Mouse (Mus musculus): Measurements from ENCODE around the gene Pinlyp. TPM values are rescaled to one million over a fixed set of nuclear protein-coding genes. Genes with fewer than 3 reads are reported as not detected.

Pinlyp gene
- total RNA-seq, 2 experiments from 2014 or later: not detected

DNA sequence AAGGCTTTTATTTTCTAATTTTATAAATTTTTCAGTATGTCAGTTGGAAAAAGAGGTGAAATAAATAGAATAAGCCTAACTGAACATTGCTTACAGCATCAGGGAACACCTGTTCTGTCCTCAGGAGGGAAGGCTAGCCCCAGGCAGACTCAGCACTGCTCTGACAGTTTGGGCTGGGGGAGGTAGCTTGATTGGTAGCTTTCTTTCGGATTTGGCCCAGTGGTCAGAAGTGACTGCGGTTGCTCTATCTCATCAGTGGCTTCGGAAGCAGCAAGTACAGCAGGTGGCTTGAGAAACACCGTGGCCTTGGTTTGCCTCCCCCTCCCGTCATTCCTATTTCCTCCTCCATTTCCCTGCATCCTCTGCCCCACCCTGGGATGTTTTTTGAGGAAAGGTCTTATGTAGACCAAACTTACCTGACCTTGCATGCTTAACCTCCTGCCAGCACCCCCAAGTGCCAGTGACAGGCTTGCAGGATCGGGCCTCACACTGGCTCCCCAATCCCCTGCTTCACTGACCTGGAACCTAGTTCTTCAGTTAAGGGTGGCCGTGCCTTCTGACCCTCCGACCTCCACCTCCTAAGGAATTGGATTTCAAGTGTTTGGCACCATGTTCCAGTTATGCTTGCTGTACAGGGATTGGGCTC lies 17.4 kb upstream of the Pinlyp start:
- no peak for DNase-seq

DNA sequence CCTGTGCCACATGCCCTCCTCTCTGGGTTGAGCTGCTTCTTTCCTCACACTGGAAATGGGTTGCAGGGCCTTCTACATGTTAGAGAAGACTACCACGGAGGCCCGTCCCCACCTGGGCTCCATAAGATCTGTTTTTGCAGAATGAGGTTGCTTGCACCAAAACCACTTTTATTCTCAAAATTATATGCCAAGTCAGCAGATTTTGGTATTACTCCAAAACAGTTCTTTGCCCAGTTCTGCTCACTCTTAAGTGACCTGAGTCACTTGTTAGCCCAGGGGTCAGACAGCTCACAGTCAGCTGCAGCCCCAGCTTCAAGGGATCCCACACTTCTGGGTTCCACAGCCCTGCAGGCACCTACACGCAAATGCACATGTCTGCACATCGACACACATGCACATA lies 15.5 kb upstream of the Pinlyp start:
- DNase-seq: no peak

DNA sequence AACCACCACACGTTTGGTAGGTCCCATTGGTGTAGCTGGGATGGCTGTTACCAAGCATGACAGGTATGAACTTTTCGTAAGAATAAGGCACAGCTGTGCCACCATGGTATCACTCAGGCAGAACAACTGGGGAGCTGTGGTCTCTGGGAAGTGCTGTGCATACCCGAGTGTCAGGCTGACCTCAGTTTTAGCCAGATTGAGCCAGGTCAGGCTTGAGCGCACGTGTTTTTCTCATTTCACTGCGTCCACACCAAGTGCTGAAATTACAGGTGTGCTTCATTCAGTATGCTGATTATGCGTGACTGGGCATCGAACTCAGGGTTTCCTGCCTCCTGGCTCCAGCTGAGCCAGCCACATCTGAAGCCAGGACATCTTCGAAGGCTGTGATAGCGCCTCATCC lies 9.9 kb upstream of the Pinlyp start:
- no peak for DNase-seq

DNA sequence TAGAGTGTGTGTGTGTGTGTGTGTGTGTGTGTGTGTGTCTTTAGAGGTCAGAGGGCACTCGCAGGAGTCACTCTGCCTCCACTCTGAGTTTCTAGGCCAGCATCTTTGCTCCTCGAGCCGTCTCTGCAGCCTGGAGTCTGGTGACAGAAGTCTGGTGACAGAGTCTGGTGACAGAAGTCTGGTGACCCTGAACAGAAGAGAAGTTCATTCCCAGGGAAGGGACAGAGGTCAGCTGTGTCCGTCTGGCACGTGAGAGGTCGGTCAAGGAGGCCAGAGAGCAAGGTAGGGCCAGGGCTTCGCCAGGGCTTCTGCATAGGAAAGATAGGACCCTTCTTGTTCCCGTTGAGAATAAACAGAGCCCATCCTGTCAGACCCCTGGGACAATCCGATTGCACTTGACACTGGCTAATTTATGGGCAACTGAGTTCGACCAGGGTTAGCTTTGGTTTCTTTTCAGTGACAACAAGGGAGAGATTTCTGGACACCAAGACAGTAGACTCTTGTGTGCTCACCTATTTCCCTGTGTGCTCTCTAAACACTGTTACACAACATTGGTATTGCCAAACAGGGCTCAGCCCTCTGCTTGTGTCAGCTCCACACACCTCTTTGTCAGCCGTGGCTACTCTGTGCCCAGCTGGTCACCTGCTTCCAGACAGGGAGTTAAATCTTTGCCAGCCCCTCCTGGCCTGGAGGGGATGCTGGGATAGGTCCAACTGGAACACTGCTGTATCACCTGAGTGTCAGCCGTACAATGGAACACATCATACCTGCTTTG lies 6.3 kb upstream of the Pinlyp start:
- DNase-seq: no peak

DNA sequence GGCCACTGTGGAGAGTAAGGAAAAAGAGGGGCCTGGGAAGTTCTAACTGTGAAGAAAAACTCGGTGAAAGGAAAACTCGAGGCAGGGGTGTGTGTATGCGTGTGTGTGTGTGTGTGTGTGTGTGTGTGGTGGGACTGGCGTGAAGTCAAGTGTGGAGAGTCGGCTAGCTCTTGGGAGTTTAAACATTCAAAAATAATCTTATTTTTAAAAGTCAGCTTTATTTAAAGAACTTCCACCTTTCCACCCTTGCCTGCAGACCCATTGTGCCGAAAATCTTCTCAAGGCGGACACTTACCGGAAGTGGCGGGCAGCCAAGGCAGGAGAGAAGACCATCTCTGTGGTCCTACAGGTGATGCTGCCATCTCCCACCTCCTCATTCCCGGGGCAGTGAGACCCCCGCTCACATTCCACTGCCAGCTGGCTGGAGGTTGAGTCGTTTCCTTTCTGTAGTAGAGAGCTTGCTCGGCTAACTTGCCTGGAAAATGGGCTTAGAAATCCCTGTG lies 1.7 kb upstream of the Pinlyp start:
- DNase-seq: no peak

DNA sequence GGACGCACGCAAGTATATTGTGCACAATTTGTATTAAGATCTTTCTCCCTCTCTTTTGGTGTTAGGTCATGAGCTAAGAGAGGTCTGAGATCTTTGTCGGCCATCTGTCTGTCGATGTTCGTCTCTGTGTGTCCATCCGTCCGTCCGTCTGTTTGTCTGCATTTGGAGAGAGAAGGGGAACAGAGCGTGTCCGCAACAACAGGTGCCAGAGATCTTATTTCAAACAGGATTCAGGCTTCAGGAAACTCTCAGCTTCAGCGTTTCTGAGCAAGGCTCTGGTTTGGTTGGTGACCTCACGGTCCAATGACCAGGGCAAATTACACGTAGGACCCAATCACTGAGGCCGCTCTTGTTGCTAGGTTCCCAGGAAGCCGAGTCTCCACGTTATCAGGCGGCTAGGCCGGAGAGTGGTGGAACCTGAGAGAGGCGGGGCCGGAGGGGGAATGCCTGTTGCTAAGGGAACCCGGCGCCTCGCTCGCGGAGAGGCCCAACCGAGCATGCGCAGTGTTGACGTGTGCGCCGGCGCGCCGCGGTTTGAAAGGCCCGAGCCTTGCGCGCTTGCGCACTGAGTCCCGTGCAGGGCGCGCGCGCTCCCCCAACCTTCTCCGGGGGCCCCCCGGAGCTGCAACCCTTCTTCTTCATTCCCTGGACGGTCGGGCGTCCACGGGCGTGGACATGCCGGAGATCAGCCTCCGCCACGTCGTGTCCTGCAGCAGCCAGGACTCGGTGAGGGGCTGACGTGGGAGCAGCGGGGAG lies 894 bp upstream of the Pinlyp start:
- DNase-seq: peak; percentile 99

DNA sequence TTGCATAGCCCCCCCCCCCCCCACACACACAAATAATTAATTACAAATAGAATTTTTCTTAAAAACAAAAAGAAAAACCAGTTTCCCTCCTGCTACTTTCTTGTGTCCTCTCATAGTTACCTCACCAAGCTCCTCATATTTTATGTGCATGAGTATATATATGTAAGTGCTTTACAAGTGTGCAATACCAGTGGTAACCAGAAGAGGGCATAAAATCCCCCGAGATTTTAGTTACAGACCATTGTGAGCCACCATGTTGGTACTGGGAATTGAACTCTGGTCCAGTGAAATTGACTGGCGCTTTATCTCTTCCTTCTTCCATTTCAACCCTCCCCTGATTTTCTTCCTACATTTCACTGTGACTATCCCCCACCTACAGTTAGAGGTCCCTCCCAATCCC lies 1.4 kb downstream of the Pinlyp start:
- DNase-seq: no peak

DNA sequence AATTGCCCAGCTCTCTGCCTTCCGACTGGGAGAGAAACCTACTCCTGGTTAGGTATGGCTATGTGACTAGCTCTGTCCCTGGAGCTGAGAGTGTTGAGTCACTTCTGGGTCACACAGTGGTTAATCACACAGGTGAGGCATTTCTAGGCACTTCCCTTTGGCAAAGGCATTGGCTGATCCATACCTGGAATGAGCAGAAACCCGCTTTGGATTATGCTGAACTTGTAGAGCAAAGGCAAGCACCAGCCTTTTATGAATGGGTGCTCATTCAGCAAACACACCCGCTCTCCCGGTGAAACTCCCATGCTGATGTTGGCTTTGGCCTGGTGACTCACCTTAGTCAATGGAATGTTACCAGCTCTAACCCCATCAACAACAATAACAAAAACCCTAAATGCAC lies 6.2 kb downstream of the Pinlyp start:
- no peak for DNase-seq

DNA sequence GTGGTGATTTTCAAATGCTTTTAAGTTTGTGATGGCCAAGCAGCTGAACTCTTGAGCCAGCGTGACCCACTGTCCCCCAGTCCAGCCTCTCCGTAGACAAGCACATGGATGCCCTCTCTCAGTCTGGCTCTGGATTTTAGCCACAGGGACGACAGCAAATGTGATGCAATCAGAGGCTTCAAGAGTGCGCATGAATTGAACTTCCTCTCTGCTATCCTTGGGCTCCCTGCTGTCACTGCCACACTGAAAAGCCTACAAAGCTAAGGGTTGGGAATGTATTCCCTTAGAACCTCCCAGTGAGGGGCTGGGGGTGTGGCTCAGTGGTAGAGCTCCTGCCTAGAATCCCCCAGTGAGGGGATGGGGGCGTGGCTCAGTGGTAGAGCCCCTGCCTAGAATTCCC lies 7.2 kb downstream of the Pinlyp start:
- peak in 1 of 2 experiments; percentile 27 for DNase-seq

DNA sequence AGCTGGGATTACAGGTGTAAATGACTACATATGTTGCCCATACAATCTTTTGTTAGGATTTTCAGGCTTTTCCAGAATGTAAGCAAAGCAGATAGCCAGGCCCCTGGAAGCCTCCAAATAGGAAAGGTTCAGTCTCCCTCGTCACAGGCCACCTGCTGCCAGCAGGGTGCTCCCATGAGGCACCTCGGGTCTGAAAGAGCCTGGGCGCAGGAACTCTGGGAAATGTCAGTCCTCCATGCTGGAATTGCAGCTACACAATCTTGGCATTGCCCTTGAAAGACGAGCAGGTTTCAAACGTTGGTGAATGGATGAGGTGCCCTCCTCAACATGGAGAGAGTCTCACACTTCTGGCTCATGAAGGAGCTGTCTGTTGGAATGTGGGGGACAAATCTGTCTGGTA lies 7.8 kb downstream of the Pinlyp start:
- peak; percentile 48 to 67 for DNase-seq

DNA sequence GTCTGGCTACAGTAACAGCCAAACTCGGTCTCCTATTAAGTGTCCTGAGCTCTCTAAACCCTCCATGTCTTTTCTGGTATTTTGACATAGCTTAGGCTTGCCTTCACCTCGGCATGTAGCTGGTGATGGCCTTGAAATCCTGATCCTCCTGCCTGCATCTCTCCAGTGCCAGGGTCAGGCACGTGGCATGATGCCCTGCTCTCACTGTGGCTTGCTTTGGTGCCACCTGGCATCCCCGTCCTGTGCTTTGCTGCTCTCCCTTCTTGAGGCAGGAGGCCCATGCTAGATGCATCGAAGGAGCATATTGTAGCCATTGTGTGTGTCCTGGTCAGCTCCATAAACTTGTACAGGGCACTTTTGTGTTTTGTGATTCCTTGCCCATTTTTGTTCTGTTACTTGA lies 8.3 kb downstream of the Pinlyp start:
- peak; percentile 24 to 47 for DNase-seq

DNA sequence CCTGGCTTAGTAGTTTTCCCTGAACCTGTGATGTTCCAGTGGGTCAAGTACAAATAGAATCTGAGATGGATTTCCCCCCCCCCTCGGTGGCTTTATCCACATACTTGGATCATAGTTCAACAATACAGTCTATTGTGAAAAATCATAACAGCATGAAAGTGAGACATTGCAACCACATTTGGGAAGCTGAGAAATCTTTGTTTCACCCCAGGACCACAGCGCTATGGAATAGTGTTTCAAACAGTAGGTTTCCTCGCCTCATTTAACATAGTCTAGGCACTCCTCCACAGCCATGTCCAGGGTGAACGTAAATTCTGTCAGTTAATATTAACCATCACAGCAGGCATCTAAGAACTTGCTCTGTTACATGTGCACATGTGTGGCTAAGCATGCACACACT lies 8.8 kb downstream of the Pinlyp start:
- no peak for DNase-seq

DNA sequence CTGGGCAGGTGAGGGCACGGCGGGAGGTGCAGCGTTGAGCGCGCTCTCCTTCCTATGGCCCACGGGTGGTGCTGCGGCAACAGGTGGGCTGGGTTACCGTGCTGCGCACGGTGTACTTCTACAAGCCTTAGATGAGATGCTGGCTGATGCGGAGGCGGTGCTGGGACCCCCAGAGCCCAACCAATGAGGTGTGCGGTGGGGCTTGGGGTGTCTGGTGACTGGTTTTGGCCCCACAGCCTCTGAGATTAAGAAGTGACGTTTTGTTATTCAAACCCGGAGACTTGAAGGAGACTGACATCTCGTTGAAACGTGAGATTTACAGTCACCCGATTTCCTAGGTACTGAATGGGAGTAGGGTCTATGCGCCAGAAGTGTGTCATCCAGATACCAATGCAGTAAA lies 11.6 kb downstream of the Pinlyp start:
- no peak for DNase-seq

DNA sequence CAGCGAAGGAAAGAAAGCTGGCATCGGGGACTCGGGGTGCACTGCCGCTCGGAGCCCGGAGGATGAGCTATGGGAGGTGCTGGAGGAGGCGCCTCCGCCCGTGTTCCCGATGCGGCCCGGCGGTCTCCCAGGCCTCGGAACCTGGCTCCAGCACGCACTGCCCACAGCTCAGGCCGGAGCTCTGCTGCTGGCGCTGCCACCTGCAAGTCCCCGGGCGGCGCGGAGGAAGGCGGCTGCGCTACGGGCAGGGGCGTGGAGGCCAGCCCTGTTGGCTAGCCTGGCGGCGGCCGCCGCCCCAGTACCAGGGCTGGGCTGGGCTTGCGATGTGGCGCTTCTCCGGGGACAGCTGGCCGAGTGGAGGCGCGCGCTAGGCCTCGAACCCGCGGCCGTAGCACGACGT lies 12.1 kb downstream of the Pinlyp start:
- DNase-seq: no peak

DNA sequence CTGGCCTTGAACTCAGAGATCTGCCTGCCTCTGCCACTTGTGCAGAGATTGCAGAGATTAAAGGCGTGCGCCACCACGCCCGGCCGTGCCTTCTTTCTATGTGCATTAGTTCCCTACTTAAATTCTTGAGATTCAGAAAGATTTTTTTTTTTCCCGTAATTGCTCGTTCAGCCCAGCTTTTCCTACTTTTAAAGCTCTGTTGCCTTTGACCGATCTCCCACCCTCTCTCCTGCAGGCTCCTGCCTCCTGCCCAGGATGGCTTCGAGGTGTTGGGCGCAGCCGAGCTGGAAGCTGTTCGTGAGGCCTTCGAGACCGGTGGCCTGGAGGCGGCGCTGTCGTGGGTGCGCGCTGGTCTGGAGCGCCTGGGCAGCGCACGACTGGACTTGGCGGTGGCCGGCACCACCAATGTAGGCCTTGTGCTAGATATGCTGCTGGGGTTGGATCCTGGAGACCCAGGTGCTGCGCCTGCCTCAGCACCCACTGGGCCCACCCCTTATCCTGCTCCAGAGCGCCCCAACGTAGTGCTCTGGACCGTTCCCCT lies 12.8 kb downstream of the Pinlyp start:
- DNase-seq: no peak

DNA sequence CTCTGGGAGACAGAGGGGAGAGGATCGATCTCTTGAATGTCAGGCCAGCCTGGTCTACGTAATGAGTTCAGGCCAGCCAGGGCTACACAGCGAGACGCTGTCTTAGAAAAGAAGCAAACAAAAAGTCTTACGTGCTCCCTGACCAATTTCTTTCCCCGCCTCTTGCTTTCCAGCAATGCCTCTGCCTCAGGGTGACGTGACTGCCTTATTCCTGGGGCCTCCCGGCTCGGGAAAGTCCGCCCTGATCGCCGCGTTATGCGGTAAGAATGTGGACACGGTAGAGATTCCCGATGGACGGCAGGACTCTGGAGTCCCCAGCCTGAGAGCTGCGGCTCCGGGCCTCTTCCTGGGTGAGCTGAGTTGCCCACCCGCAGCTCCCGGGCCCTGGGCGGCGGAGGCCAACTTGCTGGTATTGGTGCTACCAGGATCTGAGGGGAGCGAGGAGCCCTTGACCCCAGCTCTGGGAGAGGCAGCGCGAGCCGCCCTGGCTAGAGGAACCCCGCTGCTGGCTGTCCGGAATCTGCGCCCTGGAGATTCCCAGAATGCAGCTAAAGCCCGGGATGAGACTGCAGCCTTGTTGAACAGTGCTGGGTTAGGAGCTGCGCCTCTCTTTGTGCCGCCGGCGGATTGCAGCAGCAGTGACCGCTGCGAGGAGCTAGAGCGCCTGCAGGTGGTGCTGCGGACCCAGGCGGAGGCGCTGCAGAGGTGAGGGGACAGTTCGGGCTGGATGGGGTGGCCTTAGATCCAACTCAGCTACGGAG lies 14.5 kb downstream of the Pinlyp start:
- DNase-seq: peak; percentile 81 to 88

DNA sequence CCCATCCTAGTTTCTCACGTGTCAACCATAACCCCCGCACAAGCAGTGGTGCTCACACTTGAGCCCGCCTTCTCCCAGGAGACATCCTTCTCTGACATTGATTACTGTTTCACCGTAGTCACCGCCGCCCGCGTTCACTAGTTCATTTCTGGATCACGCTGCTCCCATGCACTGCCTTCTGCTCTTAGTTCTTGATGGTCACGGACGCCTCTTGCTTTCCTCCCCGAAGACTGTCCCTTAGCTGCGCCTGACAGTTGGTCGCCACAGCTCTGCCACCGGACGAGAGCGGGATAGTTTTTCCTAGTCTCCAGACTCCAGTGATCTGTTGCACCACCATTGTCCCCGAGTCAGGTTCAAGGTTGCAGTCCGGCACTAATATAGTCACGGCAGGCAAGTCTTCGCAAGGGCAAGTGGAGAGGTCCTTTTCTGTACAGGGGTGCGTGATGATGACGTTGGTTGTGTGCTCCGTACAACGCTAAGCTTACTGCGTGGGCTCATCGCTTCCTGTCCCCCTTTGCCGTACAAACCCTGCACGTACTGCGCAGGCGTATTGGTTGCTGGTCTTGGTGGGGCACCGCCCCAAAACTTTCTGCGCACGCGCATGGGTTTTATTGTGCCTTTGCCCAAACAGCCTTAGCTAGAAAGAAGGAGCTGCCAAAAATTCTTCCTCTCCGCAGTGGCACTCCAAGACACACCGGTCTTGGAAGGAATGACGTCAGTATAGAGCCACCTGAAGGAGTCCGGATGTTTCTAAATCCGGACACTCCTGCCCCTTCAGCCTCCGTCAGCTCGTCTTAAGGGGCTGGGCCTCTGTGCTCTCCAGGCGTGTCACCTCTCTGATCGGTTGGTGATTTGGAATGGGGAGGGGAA lies 15.6 kb downstream of the Pinlyp start, which contains the start of gene Irgq:
Irgq (plus strand) TSS at position 628 of the 870 bp plus-strand sequence.
- peak; percentile 99 for DNase-seq

DNA sequence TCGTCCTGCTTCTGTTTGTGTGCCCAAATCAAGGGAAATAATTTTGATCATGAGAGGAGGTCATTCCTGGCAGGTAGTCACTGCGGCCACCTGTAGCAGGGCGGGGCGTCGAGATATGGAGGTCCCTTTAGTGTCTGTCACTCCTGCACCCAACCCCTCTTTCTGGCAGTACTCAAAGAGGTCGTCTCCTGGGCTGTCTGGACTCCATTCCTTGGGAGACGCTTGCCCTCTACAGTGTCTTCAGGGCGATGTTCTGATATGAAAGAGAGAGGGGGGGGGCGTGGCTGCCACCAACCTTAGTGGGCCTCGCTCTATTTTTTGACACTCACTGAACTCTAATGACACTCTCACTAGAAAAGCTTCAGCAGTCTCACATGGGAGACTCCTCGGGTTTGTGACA lies 16.3 kb downstream of the Pinlyp start:
- no peak for DNase-seq

DNA sequence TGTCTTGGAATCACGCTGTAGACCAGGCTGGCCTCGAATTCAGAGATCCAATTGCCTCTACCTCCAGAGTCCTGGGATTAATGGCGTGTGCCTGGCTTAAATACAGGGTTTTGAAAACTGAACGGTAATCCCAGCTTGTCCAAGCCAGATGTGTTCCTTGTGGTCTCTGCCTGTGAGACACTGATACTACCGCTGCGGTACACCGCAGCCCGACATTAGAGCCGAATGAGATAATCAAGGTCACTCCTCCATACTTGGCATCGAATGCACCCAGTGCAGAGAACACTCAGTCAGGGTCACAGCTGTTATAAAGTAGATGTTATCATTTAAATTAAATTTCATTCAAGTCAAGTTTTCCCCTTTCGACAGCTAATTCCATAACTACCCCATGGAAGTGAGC lies 17.1 kb downstream of the Pinlyp start:
- DNase-seq: peak in 1 of 2 experiments; percentile 25

DNA sequence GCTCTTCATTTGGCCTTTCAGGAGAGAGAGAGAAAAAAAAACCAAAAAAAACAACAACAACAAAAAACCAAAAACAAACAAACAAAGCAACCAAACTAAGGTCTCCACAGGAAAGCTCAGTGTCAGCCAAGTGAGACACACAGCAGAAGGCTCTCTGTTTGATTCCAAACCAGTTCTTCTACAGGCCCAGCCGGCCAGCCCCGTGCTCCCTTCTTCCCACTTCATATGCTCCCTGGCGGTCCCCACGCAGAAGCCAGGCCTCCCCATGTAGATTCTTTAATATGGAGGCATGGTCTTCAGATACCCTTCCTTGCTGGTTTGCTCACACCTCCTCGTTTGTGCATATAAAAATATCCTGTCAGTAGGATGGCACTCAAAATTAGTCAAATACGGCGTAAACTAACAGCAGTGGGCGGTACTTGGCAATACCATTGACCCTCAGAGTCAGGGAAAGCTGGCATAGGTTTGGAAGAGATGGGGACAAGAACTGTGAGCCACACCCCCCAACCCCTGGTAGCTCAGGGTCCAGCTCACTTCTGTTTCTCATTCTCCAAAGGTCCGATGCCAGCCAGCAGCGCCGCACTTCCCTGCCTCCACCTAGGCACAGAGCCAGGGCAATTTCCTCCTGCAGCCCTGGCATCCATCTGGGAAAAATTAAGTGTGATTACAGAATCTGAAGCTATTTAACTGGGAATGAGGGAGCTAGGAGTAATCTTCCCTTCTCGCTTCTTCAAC lies 20.1 kb downstream of the Pinlyp start:
- no peak for DNase-seq
